In the genomic region with DNA sequence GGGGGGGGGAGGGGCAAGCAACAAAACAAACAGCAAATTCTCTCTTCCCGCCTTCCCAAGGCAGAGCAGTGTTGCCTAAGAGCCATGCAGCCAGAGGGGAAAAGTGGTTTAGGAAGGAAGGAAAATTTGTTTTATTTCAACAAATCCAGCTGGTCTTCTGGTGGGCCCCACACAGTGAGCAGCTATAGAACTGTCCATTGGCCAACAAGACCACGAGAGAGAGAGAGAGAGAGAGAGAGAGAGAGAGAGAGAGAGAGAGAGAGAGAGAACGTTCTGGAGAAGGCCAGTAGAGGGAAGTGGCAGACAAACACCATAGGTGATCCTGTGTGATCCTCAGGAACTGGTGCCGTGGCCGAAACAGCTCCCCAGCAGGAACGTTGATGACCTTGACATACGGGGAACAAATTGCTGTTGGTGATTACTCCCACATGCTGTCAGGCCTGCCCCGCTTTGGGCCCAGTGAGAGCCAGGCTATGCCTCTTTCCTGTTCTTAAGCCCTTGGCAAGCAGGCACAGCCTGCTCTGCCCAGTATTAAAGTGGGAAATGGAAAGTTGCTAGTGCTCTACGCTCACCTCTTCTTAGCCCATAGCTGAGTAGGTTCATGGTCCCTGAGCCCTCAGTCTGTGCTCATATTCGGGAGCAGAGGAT, we compare ENCODE assay signal across 13 mouse cellular contexts.
DNase-seq lines count a peak whose midpoint lies in the region; ATAC-seq and TF ChIP-seq lines count a peak whose summit lies in the region.
"Had no signal": no experiment of that assay in that cellular context is flagged by ENCODE, and none has a peak within 500 bp of the region (broad histone marks: within the 10 kb centered on the region; RNA-seq: fewer than 3 reads in every experiment).

No protein-coding gene starts in this region.

- intact Hi-C loops in heart, adult 2 months (cut with DNase I), result no loop called here

- H3K79me2 ChIP-seq in heart, adult 2 months (replicated peaks; ENCODE audit: control insufficient read depth, insufficient read depth, low read length), result no peaks in the 10 kb centered on the region

- no peaks in the 10 kb centered on the region for H3K36me3 ChIP-seq in heart, adult 2 months (ENCODE audit: control insufficient read depth, insufficient read depth, low read length)
- no peaks in the 10 kb centered on the region for H3K36me3 ChIP-seq in lung, embryonic 15.5 days
- H3K36me3 ChIP-seq: liver, embryonic 12.5 days had no signal

- no peak overlapping the region for H3K9ac ChIP-seq in heart, adult 2 months (ENCODE audit: low read depth, low read length)
- H3K9ac ChIP-seq in lung, embryonic 15.5 days, result no peak overlapping the region
- H3K9ac ChIP-seq: liver, embryonic 12.5 days had no signal

- H3K27me3 ChIP-seq in heart, adult 2 months (ENCODE audit: control insufficient read depth, insufficient read depth, low read length), result no peaks in the 10 kb centered on the region
- H3K27me3 ChIP-seq in lung, embryonic 15.5 days, result no peaks in the 10 kb centered on the region

- 55% methylated on average over 10 of the region's 10 CpGs for WGBS in heart, adult 2 months
- 37% methylated on average over 10 of the region's 10 CpGs for WGBS in lung, embryonic 15.5 days

- TF ChIP-seq EP300 in heart, adult 2 months (IDR thresholded peaks at IDR 0.05; ENCODE audit: insufficient read depth, low read depth, low read length), result no peak

- no peak for TF ChIP-seq CTCF in heart, adult 2 months (IDR thresholded peaks at IDR 0.05)

- no peaks in the 10 kb centered on the region for H3K9me3 ChIP-seq in lung, embryonic 15.5 days
- H3K9me3 ChIP-seq: liver, embryonic 12.5 days had no signal

- no peak for DNase-seq in heart, adult 2 months
- no peak for DNase-seq in heart, adult 18-20 months
- DNase-seq in lung, postnatal 14 days, result no peak
- peak; percentile 40 for DNase-seq in forelimb bud, embryonic 11.5 days (ENCODE audit: low read depth, low spot score)
- DNase-seq in lung, postnatal 4 days, result peak; percentile 40 to 80
- no peak for DNase-seq in layer of hippocampus, postnatal 25 days (ENCODE audit: extremely low spot score in 1 of 2, low spot score in 1 of 2)
- DNase-seq in yolk sac, embryonic 10.5 days (ENCODE audit: low spot score), result no peak
- DNase-seq: embryo, embryonic 11 days; heart, postnatal 14 days; kidney, postnatal 25 days; right cerebral cortex, postnatal 14 days had no signal

- no peaks in the 10 kb centered on the region for H3K4me1 ChIP-seq in heart, adult 2 months (ENCODE audit: control insufficient read depth, insufficient read depth, low read length)
- H3K4me1 ChIP-seq in lung, embryonic 15.5 days, result peaks cover 51% of the 10 kb centered on the region

- peak overlapping the region; percentile 23 for H3K27ac ChIP-seq in heart, adult 2 months
- H3K27ac ChIP-seq in lung, embryonic 15.5 days, result peak overlapping the region; percentile 81
- H3K27ac ChIP-seq: liver, embryonic 12.5 days had no signal

- TF ChIP-seq POLR2A in heart, adult 2 months (IDR thresholded peaks at IDR 0.05; ENCODE audit: insufficient read depth, low read depth, low read length), result no peak

- no peak overlapping the region for H3K4me3 ChIP-seq in heart, adult 2 months
- no peak overlapping the region for H3K4me3 ChIP-seq in lung, embryonic 15.5 days
- H3K4me3 ChIP-seq: liver, embryonic 12.5 days had no signal

- no peak overlapping the region for H3K4me2 ChIP-seq in lung, embryonic 15.5 days
- H3K4me2 ChIP-seq: liver, embryonic 12.5 days had no signal

- ATAC-seq in lung, embryonic 15.5 days (ENCODE audit: borderline replicate concordance, extremely low read depth, low FRiP score, low TSS enrichment), result peak; percentile 60
- ATAC-seq: liver, embryonic 12.5 days had no signal

Comparison
In these comparisons a context has a peak if more than half of its experiments do, and no peak if none do; other contexts are left out.
1. DNase-seq: peak in forelimb bud, embryonic 11.5 days (single experiment) and lung, postnatal 4 days (2 of 2); none in heart, adult 2 months (0 of 2), heart, adult 18-20 months (0 of 2), lung, postnatal 14 days (single experiment), layer of hippocampus, postnatal 25 days (0 of 2) and yolk sac, embryonic 10.5 days (single experiment).